Mouse (Mus musculus) olfactory bulb, adult 2 months (tissue): Measurements from ENCODE around the gene Ncan.

Experiments
- CTCF ChIP-seq: fragments of 200-500 bp; IDR thresholded peaks from 2 replicates; pipeline ENCODE4 v1.5.1; 2012; ENCODE audit warnings: low read depth, mild to moderate bottlenecking, low read length, moderate library complexity; ENCODE audit not compliant: insufficient read depth
- POLR2A ChIP-seq: fragments of 200-500 bp; IDR thresholded peaks from 2 replicates; pipeline ENCODE4 v1.6.1; 2012; ENCODE audit warnings: mild to moderate bottlenecking, low read depth, low read length, moderate library complexity; ENCODE audit not compliant: insufficient read depth

GRCm38 (mm10) chr8:70114488-70114887 lies 6.2 kb downstream of the Ncan start:
- TF ChIP-seq CTCF (no peak), POLR2A (no peak)
